In the genomic region with DNA sequence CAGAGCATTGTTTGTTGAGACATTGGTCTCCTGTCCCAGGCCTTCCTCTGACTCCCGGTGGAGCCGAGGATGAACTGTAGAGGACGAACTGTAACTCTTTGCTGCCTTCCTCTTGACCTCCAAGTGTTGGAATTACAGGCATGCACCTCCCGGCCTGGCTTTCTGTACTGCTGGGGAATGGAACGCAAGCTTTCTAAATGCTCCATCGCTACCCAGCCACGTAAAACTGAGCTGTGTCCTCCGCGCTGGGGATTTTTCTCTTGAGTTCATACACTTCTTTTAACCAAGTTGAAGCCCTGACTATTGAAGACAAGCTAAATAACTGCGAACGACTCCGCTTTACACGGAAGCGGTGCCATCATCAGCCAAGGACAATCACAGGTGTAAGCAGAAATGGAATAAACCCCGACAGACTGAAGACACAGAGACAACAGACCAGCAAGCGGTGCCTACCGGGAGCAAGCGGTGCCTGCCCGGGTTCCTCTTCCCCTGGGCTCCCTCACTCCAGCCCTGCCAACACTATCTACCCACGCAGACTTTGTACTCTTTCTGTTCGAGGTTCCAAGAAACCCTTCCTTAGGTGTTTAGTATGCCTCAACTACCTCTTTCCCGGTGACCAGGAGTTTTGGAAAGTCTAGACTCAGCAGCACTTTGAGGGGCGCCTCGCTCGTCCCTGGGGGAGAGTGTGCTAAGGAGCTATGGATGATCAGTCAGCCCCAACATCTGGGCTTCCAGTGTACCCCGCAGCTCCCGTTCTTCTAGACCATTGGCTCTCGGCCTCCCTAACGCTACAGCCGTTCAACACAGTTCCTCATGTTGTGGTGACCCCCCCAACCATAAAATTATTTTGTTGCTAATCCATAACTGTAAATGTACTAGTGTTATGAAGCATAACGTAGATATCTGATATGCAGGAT, we compare ENCODE assay signal across 8 mouse cellular contexts. TPM values are rescaled to one million over a fixed set of nuclear protein-coding genes. Genes with fewer than 3 reads are reported as not detected.
DNase-seq lines count a peak whose midpoint lies in the region; ATAC-seq and TF ChIP-seq lines count a peak whose summit lies in the region.

No protein-coding gene starts in this region.

- no peaks in the 10 kb centered on the region for H3K9me3 ChIP-seq in forebrain, embryonic 15.5 days
- no peaks in the 10 kb centered on the region for H3K9me3 ChIP-seq in lung, postnatal 0 days (ENCODE audit: low read length)
- no peaks in the 10 kb centered on the region for H3K9me3 ChIP-seq in stomach, embryonic 16.5 days (replicated peaks; ENCODE audit: control insufficient read depth, low read length)

- no peak overlapping the region for H3K27ac ChIP-seq in forebrain, embryonic 15.5 days (replicated peaks)
- peak overlapping the region; percentile 89 for H3K27ac ChIP-seq in lung, postnatal 0 days (ENCODE audit: low read length)
- H3K27ac ChIP-seq in stomach, embryonic 16.5 days (ENCODE audit: low read length), result peak overlapping the region; percentile 93

- H3K4me2 ChIP-seq in forebrain, embryonic 15.5 days (replicated peaks), result peak overlapping the region; percentile 20
- H3K4me2 ChIP-seq in lung, postnatal 0 days (replicated peaks; ENCODE audit: low read depth, low read length), result peak overlapping the region; percentile 6
- peak overlapping the region; percentile 44 for H3K4me2 ChIP-seq in stomach, embryonic 16.5 days (ENCODE audit: low read depth, low read length)

- WGBS in forebrain, embryonic 15.5 days, result 15% methylated on average over 31 of the region's 31 CpGs
- WGBS in lung, postnatal 0 days, result 22% methylated on average over 31 of the region's 31 CpGs
- whole genome bisulfite sequencing in stomach, embryonic 16.5 days, result 24% methylated on average over 31 of the region's 31 CpGs

- no peak overlapping the region for H3K9ac ChIP-seq in forebrain, embryonic 15.5 days (replicated peaks)
- no peak overlapping the region for H3K9ac ChIP-seq in lung, postnatal 0 days (replicated peaks; ENCODE audit: low read depth)
- peak overlapping the region; percentile 34 for H3K9ac ChIP-seq in stomach, embryonic 16.5 days (ENCODE audit: low read length)

- no peak; the same call in 1 of the 2 replicates for ATAC-seq in forebrain, embryonic 15.5 days (replicated peaks)
- ATAC-seq in lung, postnatal 0 days, result 0 out of 2 replicates have a peak, but pooled peaks have one; percentile 11
- no peak for ATAC-seq in stomach, embryonic 16.5 days (ENCODE audit: insufficient read depth, low FRiP score)

- no peaks in the 10 kb centered on the region for H3K36me3 ChIP-seq in forebrain, embryonic 15.5 days
- H3K36me3 ChIP-seq in lung, postnatal 0 days (ENCODE audit: insufficient read depth, low read length), result no peaks in the 10 kb centered on the region
- no peaks in the 10 kb centered on the region for H3K36me3 ChIP-seq in stomach, embryonic 16.5 days (ENCODE audit: control insufficient read depth, insufficient read depth, low read length)

- peak; percentile 51 for DNase-seq in ZHBTc4 (ENCODE audit: low read depth, low spot score)
- DNase-seq in kidney, adult 8-10 months, result peak; percentile 63 to 64
- peak; percentile 84 for DNase-seq in lung, postnatal 0 days (ENCODE audit: low spot score)
- no peak for DNase-seq in frontal cortex, adult 2 months (ENCODE audit: extremely low spot score in 1 of 2, low spot score in 1 of 2)
- DNase-seq in right cerebral cortex, postnatal 4 days, result no peak
- no peak for DNase-seq in left cerebral cortex, adult 11 months (ENCODE audit: low spot score)

- peaks cover 30% of the 10 kb centered on the region for H3K27me3 ChIP-seq in forebrain, embryonic 15.5 days
- H3K27me3 ChIP-seq in lung, postnatal 0 days (replicated peaks; ENCODE audit: insufficient read depth, low read length), result no peaks in the 10 kb centered on the region
- no peaks in the 10 kb centered on the region for H3K27me3 ChIP-seq in stomach, embryonic 16.5 days (ENCODE audit: control insufficient read depth, insufficient read depth, low read length)

- no peak overlapping the region for H3K4me3 ChIP-seq in forebrain, embryonic 15.5 days
- H3K4me3 ChIP-seq in lung, postnatal 0 days (ENCODE audit: low read depth, low read length), result peak overlapping the region; percentile 6; the same call in 1 of the 2 replicates
- H3K4me3 ChIP-seq in stomach, embryonic 16.5 days (replicated peaks; ENCODE audit: low read length), result no peak overlapping the region; the same call in 1 of the 2 replicates

- TF ChIP-seq CTCF in lung, postnatal 0 days (IDR thresholded peaks at IDR 0.05), result 0 out of 2 replicates have a peak, but pooled peaks have one; percentile 16

- peaks cover 17% of the 10 kb centered on the region for H3K4me1 ChIP-seq in forebrain, embryonic 15.5 days
- peaks cover 11% of the 10 kb centered on the region; the same call in 1 of the 2 replicates for H3K4me1 ChIP-seq in lung, postnatal 0 days (ENCODE audit: insufficient read depth, low read depth, low read length)
- H3K4me1 ChIP-seq in stomach, embryonic 16.5 days (ENCODE audit: control insufficient read depth, insufficient read depth, low read length), result peaks cover 14% of the 10 kb centered on the region; the same call in 1 of the 2 replicates

- TF ChIP-seq EP300 in lung, postnatal 0 days (IDR thresholded peaks at IDR 0.05), result no peak

RNA-seq across cellular contexts. Expression of a gene that starts 24.3 kb away (rescaled TPM):
- 0.50 and 0.65 TPM in 2 replicates for polyA plus RNA-seq in forebrain, embryonic 15.5 days (2015; fragmentation: Nextera tagmentation; extraction: Ambion mirVana)
- polyA plus RNA-seq in lung, postnatal 0 days (2015; fragmentation: Nextera tagmentation; extraction: Ambion mirVana), result 2.6 and 3.1 TPM in 2 replicates
- 1.6 and 1.9 TPM in 2 replicates for polyA plus RNA-seq in stomach, embryonic 16.5 days (2015; fragmentation: Nextera tagmentation; extraction: Ambion mirVana)
- 3.3 and 3.5 TPM in 2 replicates for polyA plus RNA-seq in frontal cortex, adult 2 months (2012; rRNA removed)

RNA-seq across cellular contexts. Expression of a gene that starts 25.5 kb away (rescaled TPM):
- 71.1 and 80.1 TPM in 2 replicates for polyA plus RNA-seq in forebrain, embryonic 15.5 days (2015; fragmentation: Nextera tagmentation; extraction: Ambion mirVana)
- 40.2 and 47.6 TPM in 2 replicates for polyA plus RNA-seq in lung, postnatal 0 days (2015; fragmentation: Nextera tagmentation; extraction: Ambion mirVana)
- 31.7 and 41.2 TPM in 2 replicates for polyA plus RNA-seq in stomach, embryonic 16.5 days (2015; fragmentation: Nextera tagmentation; extraction: Ambion mirVana)
- polyA plus RNA-seq in frontal cortex, adult 2 months (2012; rRNA removed), result 38.7 and 39.9 TPM in 2 replicates

RNA-seq across cellular contexts. Expression of a gene that starts 40.8 kb away (rescaled TPM):
- polyA plus RNA-seq in forebrain, embryonic 15.5 days (2015; fragmentation: Nextera tagmentation; extraction: Ambion mirVana), result 41.3 and 42.4 TPM in 2 replicates
- polyA plus RNA-seq in lung, postnatal 0 days (2015; fragmentation: Nextera tagmentation; extraction: Ambion mirVana), result 54.3 and 63.5 TPM in 2 replicates
- polyA plus RNA-seq in stomach, embryonic 16.5 days (2015; fragmentation: Nextera tagmentation; extraction: Ambion mirVana), result 50.3 and 52.1 TPM in 2 replicates
- 14.0 TPM in 2 replicates for polyA plus RNA-seq in frontal cortex, adult 2 months (2012; rRNA removed)

Comparison
In these comparisons a context has a peak if more than half of its experiments do, and no peak if none do; other contexts are left out.
1. DNase-seq: peak in ZHBTc4 (single experiment), kidney, adult 8-10 months (2 of 2) and lung, postnatal 0 days (single experiment); none in frontal cortex, adult 2 months (0 of 2), right cerebral cortex, postnatal 4 days (single experiment) and left cerebral cortex, adult 11 months (single experiment).
2. Peak in every context shown above with its lines, with median percentiles within 50 percentile points of each other: H3K4me2 ChIP-seq.